Mouse (Mus musculus): ENCODE results near the gene Sectm1a. TPM values are rescaled to one million over a fixed set of nuclear protein-coding genes. Genes with fewer than 3 reads are reported as not detected.
"Not testable (repeated sequence)": the region's sequence is repeated elsewhere in the genome, so short reads cannot be mapped to it uniquely, and the experiment has no call there.

The Sectm1a gene
- polyA plus RNA-seq, 1 experiment: not detected

DNA sequence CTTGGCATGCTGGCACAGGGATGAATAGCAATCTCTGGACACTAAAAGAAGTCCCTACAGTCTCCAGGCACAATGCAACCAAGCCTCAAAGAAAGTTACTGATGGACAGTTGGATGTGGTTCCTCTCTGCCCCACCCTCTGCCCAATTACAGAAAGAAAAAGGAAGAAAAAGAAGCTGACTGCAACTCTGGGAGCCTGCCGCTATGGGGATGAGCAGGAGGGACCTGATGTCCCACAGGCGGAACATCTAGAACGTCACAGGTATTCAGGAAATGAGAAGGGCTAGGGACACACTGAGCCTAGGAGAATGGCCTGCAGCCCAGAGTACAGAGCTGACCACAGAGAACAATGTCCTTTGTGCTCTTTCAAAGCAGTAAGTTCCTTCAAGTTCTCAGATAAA, 1.2 kb upstream of the Sectm1a start:
- Histone ChIP-seq H3K9me3 (ENCODE audit: control insufficient read depth, low read length) (no peaks in the 10 kb centered on the region), H3K4me3 (replicated peaks) (no peak overlapping the region), H3K36me3 (ENCODE audit: control insufficient read depth) (no peaks in the 10 kb centered on the region), H3K4me1 (ENCODE audit: control insufficient read depth) (peaks cover 2% of the 10 kb centered on the region; the same call in 1 of the 2 replicates), H3K27me3 (ENCODE audit: control insufficient read depth) (no peaks in the 10 kb centered on the region)
- TF ChIP-seq TAL1 (IDR thresholded peaks at IDR 0.05; ENCODE audit: low read length): no peak
- no peak for TF ChIP-seq GATA1 (IDR thresholded peaks at IDR 0.05; ENCODE audit: low read length)

DNA sequence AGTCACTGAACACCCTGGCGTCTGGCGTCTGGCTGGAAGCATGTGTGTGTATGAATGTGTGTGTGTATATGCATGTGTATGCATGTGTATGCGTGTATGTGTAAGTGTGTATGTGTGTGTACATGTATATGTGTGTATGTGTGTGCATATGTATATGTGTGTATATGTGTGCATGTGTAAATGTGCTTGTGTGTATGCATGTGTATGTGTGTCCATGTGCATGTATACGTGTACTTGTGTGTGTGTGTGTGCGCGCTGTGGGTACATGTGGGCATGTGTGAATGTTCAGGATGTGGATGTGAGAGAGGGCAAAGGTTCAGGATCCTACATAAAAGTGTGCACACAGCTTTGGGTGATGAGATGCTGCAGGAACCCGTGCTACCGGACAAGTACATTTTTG, 690 bp downstream of the Sectm1a start:
- H3K9me3 ChIP-seq (ENCODE audit: control insufficient read depth, low read length): no peaks in the 10 kb centered on the region
- TF ChIP-seq GATA1 (IDR thresholded peaks at IDR 0.05; ENCODE audit: low read length): no peak
- no peaks in the 10 kb centered on the region for H3K36me3 ChIP-seq (ENCODE audit: control insufficient read depth)
- no peak overlapping the region for H3K4me3 ChIP-seq (replicated peaks)
- H3K4me1 ChIP-seq (ENCODE audit: control insufficient read depth): peaks cover 2% of the 10 kb centered on the region; the same call in 1 of the 2 replicates
- H3K27me3 ChIP-seq (ENCODE audit: control insufficient read depth): no peaks in the 10 kb centered on the region

DNA sequence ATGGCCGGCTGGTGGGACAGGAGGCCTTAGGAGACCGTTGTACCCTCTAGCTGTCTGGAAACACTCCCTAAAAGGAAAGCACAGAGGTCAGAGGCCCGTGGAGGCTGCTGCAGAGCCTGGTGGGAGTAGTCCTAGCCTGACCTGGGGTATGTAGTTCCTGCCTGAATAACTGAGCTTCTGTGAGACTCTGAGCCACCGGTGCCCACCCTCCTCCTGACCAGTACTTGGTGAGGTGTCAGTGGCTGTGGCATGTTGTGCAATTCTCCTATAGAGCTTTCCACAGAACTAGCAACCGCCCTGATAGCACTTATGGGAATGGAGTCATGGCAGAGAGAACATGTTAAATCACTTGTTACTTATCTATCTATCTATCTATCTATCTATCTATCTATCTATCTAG, 5.4 kb downstream of the Sectm1a start:
- H3K4me3 ChIP-seq (replicated peaks): no peak overlapping the region
- H3K36me3 ChIP-seq (ENCODE audit: control insufficient read depth): no peaks in the 10 kb centered on the region
- no peaks in the 10 kb centered on the region for H3K27me3 ChIP-seq (ENCODE audit: control insufficient read depth)
- TF ChIP-seq GATA1 (IDR thresholded peaks at IDR 0.05; ENCODE audit: low read length) (no peak), TAL1 (IDR thresholded peaks at IDR 0.05; ENCODE audit: low read length) (no peak)
- no peaks in the 10 kb centered on the region for H3K4me1 ChIP-seq (ENCODE audit: control insufficient read depth)
- no peaks in the 10 kb centered on the region for H3K9me3 ChIP-seq (ENCODE audit: control insufficient read depth, low read length)

DNA sequence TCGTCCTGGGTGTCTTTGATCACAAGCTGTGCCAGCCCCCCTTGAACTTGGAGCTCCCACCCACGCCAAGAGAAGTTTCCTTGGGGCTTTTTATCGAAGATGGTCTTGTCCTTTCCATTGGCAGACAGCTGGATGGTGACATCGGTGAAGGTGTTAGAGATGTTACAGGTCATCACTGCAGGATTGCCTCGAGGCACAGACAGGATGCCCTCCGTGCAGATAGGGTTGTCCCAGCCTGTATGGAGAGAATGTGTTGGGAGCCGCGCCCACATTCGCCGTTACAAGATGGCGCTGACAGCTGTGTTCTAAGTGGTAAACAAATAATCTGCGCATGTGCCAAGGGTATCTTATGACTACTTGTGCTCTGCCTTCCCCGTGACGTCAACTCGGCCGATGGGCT, 11.4 kb downstream of the Sectm1a start:
- not testable (repeated sequence) for H3K9me3 ChIP-seq (ENCODE audit: control insufficient read depth, low read length); H3K27me3 ChIP-seq (ENCODE audit: control insufficient read depth); H3K4me1 ChIP-seq (ENCODE audit: control insufficient read depth); H3K4me3 ChIP-seq (replicated peaks); H3K36me3 ChIP-seq (ENCODE audit: control insufficient read depth)

DNA sequence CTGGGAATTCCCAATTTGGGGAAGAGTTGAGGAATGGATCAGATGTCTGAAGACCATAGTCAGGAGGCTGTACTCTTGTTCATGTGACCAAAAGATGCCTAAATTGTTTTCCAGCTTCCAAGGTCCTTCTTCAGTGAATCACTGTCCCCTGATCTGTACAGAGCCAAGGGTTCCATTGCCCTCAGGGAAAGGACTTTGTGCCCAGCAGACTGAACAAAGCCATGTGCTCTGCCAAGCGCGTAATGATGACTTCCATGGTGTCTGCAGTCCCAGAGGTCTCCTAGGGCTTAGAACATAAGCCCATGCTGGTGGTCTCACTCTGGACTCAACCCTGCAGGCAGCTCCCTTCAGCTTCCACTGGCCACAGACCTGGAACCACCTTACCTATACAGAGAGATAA, 13.1 kb downstream of the Sectm1a start:
- Histone ChIP-seq H3K36me3 (ENCODE audit: control insufficient read depth) (no peaks in the 10 kb centered on the region), H3K9me3 (ENCODE audit: control insufficient read depth, low read length) (no peaks in the 10 kb centered on the region), H3K4me1 (ENCODE audit: control insufficient read depth) (no peaks in the 10 kb centered on the region), H3K27me3 (ENCODE audit: control insufficient read depth) (no peaks in the 10 kb centered on the region), H3K4me3 (replicated peaks) (no peak overlapping the region)
- TF ChIP-seq GATA1 (IDR thresholded peaks at IDR 0.05; ENCODE audit: low read length) (no peak), TAL1 (IDR thresholded peaks at IDR 0.05; ENCODE audit: low read length) (no peak)

DNA sequence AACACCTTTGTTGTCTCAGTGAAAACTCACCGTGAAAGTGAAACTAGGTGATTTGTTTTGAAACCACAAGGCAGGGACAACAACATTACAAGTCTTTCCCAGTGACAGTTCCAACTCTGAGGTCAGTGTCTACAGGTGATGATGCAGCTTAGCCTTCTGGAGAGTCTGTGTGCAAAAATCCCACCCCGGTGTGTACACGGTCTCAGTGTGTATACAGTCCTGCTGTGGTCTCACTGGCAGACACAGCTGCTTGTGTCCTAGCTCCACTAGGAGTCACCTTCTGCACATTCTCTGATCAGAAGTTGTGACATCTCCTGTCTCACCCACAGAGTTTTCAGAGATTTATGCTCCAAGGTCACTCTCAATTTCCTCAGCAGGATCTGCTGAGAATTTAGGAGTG, 16.8 kb downstream of the Sectm1a start:
- H3K9me3 ChIP-seq (ENCODE audit: control insufficient read depth, low read length): no peaks in the 10 kb centered on the region
- H3K27me3 ChIP-seq (ENCODE audit: control insufficient read depth): no peaks in the 10 kb centered on the region
- TF ChIP-seq GATA1 (IDR thresholded peaks at IDR 0.05; ENCODE audit: low read length) (no peak), TAL1 (IDR thresholded peaks at IDR 0.05; ENCODE audit: low read length) (no peak)
- no peaks in the 10 kb centered on the region for H3K4me1 ChIP-seq (ENCODE audit: control insufficient read depth)
- no peak overlapping the region for H3K4me3 ChIP-seq (replicated peaks)
- no peaks in the 10 kb centered on the region for H3K36me3 ChIP-seq (ENCODE audit: control insufficient read depth)

DNA sequence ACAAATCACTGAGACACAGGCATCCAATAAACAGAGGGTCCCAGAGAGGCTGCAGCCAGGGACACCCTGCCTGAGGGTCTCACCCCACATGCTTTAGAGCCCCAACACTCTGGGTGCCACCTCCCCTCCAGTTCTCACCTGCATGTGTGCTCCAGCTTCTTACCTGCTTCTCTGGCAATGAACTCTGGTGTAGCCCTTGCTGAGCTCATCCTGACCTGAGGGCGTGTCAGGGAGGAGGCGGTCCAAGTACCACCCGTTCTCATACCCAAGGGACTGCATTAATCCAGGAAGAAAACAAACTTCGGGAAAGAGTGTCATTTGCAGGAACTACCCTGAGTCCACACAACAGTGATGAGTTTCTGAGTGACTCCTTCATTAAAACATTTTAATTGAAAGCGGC, 17.6 kb downstream of the Sectm1a start, which contains the start of gene Sectm1b:
TSS of gene Sectm1b (minus strand) at position 191 of the 400 bp plus-strand sequence.
- Histone ChIP-seq H3K4me3 (replicated peaks) (no peak within 1 kb of the TSS), H3K36me3 (ENCODE audit: control insufficient read depth) (no peaks in the 10 kb centered on the region), H3K9me3 (ENCODE audit: control insufficient read depth, low read length) (no peaks in the 10 kb centered on the region), H3K4me1 (ENCODE audit: control insufficient read depth) (no peaks in the 10 kb centered on the region), H3K27me3 (ENCODE audit: control insufficient read depth) (no peaks in the 10 kb centered on the region)
- TF ChIP-seq GATA1 (IDR thresholded peaks at IDR 0.05; ENCODE audit: low read length) (no peak), TAL1 (IDR thresholded peaks at IDR 0.05; ENCODE audit: low read length) (no peak)

DNA sequence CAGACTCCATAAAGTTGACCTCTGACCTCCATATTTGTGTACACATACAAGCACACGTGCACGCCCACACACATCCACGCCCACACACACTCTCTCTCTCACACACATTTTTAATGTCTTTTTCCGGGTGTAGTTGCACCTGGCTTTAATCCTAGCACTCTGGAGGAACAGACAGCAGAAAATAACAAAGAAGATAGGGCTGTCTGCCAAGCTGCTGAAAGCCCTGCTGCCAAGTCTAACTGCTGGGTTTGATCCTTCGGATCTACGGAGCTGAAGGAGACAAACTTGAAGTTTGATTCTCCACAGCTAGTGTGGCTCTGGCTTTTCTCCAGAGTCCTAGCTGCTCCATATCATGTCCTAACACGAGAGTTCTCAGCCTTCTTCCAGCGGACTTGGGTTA, 19.4 kb downstream of the Sectm1a start:
- Histone ChIP-seq H3K27me3 (ENCODE audit: control insufficient read depth) (no peaks in the 10 kb centered on the region), H3K36me3 (ENCODE audit: control insufficient read depth) (no peaks in the 10 kb centered on the region), H3K4me3 (replicated peaks) (no peak overlapping the region), H3K9me3 (ENCODE audit: control insufficient read depth, low read length) (no peaks in the 10 kb centered on the region), H3K4me1 (ENCODE audit: control insufficient read depth) (no peaks in the 10 kb centered on the region)
- no peak for TF ChIP-seq GATA1 (IDR thresholded peaks at IDR 0.05; ENCODE audit: low read length)

DNA sequence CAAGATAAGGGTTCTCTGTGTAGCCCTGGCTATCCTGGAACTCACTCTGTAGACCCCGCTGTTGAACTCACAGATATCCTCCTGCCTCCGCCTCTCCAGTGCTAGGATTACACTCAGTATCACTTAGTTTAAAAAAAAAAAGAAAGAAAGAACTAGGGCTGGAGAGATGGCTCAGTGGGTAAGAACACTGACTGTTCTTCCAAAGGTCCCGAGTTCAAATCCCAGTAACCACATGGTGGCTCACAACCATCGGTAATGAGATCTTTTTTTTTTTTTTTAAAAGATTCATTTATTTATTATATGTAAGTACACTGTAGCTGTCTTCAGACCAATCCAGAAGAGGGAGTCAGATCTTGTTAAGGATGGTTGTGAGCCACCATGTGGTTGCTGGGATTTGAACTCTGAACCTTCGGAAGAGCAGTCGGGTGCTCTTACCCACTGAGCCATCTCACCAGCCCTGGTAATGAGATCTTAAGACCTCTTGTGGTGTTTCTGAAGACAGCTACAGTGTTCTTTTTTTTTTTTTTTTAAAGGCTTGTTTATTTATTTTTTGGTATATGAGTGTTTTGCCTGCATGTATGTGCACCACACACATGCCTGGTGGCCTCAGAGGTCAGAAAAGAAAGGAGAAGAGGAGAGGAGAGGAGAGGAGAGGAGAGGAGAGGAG, 20.5 kb downstream of the Sectm1a start:
- H3K27me3 ChIP-seq (ENCODE audit: control insufficient read depth); H3K36me3 ChIP-seq (ENCODE audit: control insufficient read depth); H3K9me3 ChIP-seq (ENCODE audit: control insufficient read depth, low read length); H3K4me3 ChIP-seq (replicated peaks); H3K4me1 ChIP-seq (ENCODE audit: control insufficient read depth): not testable (repeated sequence)

DNA sequence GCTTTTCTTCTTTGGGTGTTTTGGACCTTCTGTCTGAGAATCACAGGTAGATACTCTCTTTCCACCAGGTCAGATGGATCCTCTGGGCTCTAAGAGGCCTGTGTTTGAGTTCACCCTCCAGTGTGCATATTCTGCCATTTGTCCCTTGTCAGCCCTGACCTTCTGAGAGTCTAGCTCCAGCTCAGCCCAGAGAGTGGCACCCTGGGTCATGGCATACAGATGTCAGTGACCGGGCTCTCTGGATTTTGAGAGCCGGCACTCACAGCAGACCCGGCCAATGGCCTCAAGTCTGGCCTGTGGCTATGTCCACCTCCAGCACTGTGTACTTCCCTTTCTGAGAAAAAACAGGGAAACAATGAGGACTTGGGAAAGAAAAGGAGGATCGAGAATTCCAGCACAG, 21.5 kb downstream of the Sectm1a start:
- Histone ChIP-seq H3K4me1 (ENCODE audit: control insufficient read depth) (no peaks in the 10 kb centered on the region), H3K36me3 (ENCODE audit: control insufficient read depth) (no peaks in the 10 kb centered on the region), H3K9me3 (ENCODE audit: control insufficient read depth, low read length) (no peaks in the 10 kb centered on the region), H3K4me3 (replicated peaks) (no peak overlapping the region), H3K27me3 (ENCODE audit: control insufficient read depth) (no peaks in the 10 kb centered on the region)
- TF ChIP-seq GATA1 (IDR thresholded peaks at IDR 0.05; ENCODE audit: low read length) (no peak), TAL1 (IDR thresholded peaks at IDR 0.05; ENCODE audit: low read length) (no peak)

Data from erythroblast, embryonic 14.5 days (primary cell).